Mouse (Mus musculus) midbrain, embryonic 12.5 days (tissue): ENCODE measurements around the gene Tekt3. TPM values are rescaled to one million over a fixed set of nuclear protein-coding genes. Genes with fewer than 3 reads are reported as not detected.

ENCODE experiments used
- ATAC-seq: fragments of 200-750 bp; cut with Nextera tagmentation; 2 replicates; pipeline ENCODE4 v1.8.0; 2017; ENCODE audit warnings: low read depth, moderate TSS enrichment, moderate library complexity; ENCODE audit not compliant: low FRiP score
- H3K27ac ChIP-seq: fragments of 300-500 bp; sonication (generic); replicated peaks from 2 replicates; pipeline ENCODE4 v1.5.1; 2016; ENCODE audit warnings: mild to moderate bottlenecking
- H3K27me3 ChIP-seq: fragments of 300-500 bp; sonication (generic); 2 replicates; pipeline ENCODE4 v1.6.1; 2016; ENCODE audit warnings: mild to moderate bottlenecking
- H3K36me3 ChIP-seq: fragments of 300-500 bp; sonication (generic); 2 replicates; pipeline ENCODE4 v1.6.1; 2016
- H3K4me1 ChIP-seq: fragments of 300-500 bp; sonication (generic); 2 replicates; pipeline ENCODE4 v1.6.1; 2016
- H3K4me2 ChIP-seq: fragments of 300-500 bp; sonication (generic); replicated peaks from 2 replicates; pipeline ENCODE4 v1.6.1; 2016; ENCODE audit warnings: mild to moderate bottlenecking, moderate library complexity
- H3K4me3 ChIP-seq: fragments of 300-500 bp; sonication (generic); 2 replicates; pipeline ENCODE4 v1.5.1; 2016; ENCODE audit warnings: mild to moderate bottlenecking
- H3K9ac ChIP-seq: fragments of 300-500 bp; sonication (generic); replicated peaks from 2 replicates; pipeline ENCODE4 v1.6.1; 2016; ENCODE audit warnings: mild to moderate bottlenecking, moderate library complexity
- H3K9me3 ChIP-seq: fragments of 300-500 bp; sonication (generic); 2 replicates; pipeline ENCODE4 v1.6.1; 2016; ENCODE audit warnings: mild to moderate bottlenecking
- WGBS: fragments of 180-500 bp; shearing (Covaris S2); methylation state at CpG from one replicate; pipeline ENCODE4 v1.1.7; 2016; 5-methylcytosine and 5-hydroxymethylcytosine counted together
- polyA plus RNA-seq: library from polyadenylated mRNA; unstranded; fragments of >200 nt; fragmentation: Nextera tagmentation; extraction: Ambion mirVana; gene quantifications from 2 replicates; pipeline ENCODE4 v1.2.1, GENCODE M21; 2016

Tekt3 gene
- polyA plus RNA-seq, 1 experiment from 2014 or later, result not detected

- 71% methylated on average over 9 of the region's 9 CpGs for WGBS
- Histone ChIP-seq H3K27me3 (peaks cover 69% of the 10 kb centered on the region), H3K4me3 (no peak overlapping the region)
These were observed 67.9 kb downstream of the Tekt3 start for GRCm38 (mm10) chr11:63129375-63129774.

GRCm38 (mm10) chr11:63129840-63130239 is 68.4 kb downstream of the Tekt3 start:
- H3K4me2 ChIP-seq, result no peak overlapping the region
- 71% methylated on average over 12 of the region's 12 CpGs for WGBS
- H3K4me1 ChIP-seq, result peaks cover 22% of the 10 kb centered on the region
- no peaks in the 10 kb centered on the region for H3K9me3 ChIP-seq
- peaks cover 74% of the 10 kb centered on the region for H3K27me3 ChIP-seq
- H3K9ac ChIP-seq, result no peak overlapping the region
- H3K4me3 ChIP-seq, result no peak overlapping the region
- H3K27ac ChIP-seq, result no peak overlapping the region
- no peak for ATAC-seq
- H3K36me3 ChIP-seq, result no peaks in the 10 kb centered on the region

More at GRCm38 (mm10) chr11:63129375-63129774, 67.9 kb downstream of the Tekt3 start:
- ATAC-seq, result no peak
- Histone ChIP-seq H3K4me1 (peaks cover 22% of the 10 kb centered on the region), H3K9me3 (no peaks in the 10 kb centered on the region), H3K4me2 (no peak overlapping the region), H3K36me3 (no peaks in the 10 kb centered on the region), H3K27ac (no peak overlapping the region), H3K9ac (no peak overlapping the region)

- no peaks in the 10 kb centered on the region for H3K9me3 ChIP-seq
- H3K27ac ChIP-seq, result no peak overlapping the region
- 58% methylated on average over 8 of the region's 8 CpGs for WGBS
- 0 out of 2 replicates have a peak overlapping the region, but pooled peaks have one; percentile 91 for H3K4me2 ChIP-seq
- peaks cover 22% of the 10 kb centered on the region for H3K4me1 ChIP-seq
- no peak overlapping the region for H3K4me3 ChIP-seq
- no peak overlapping the region for H3K9ac ChIP-seq
- no peaks in the 10 kb centered on the region for H3K36me3 ChIP-seq
- H3K27me3 ChIP-seq, result peaks cover 78% of the 10 kb centered on the region
- ATAC-seq, result no peak
These were observed 69.0 kb downstream of the Tekt3 start for GRCm38 (mm10) chr11:63130497-63130896.

- Histone ChIP-seq H3K9me3 (no peaks in the 10 kb centered on the region), H3K27me3 (peaks cover 78% of the 10 kb centered on the region), H3K9ac (no peak overlapping the region; the same call in 1 of the 2 replicates), H3K36me3 (no peaks in the 10 kb centered on the region), H3K27ac (no peak overlapping the region), H3K4me2 (peak overlapping the region; percentile 91), H3K4me3 (peak overlapping the region; percentile 53), H3K4me1 (peaks cover 22% of the 10 kb centered on the region)
- ATAC-seq, result no peak
- whole genome bisulfite sequencing, result 4% methylated on average over 33 of the region's 33 CpGs
These were observed 69.7 kb downstream of the Tekt3 start for GRCm38 (mm10) chr11:63131001-63131692.

- ATAC-seq, result no peak
- Histone ChIP-seq H3K4me2 (peak overlapping the region; percentile 91), H3K27me3 (peaks cover 78% of the 10 kb centered on the region), H3K27ac (no peak overlapping the region), H3K4me1 (peaks cover 22% of the 10 kb centered on the region), H3K4me3 (peak overlapping the region; percentile 53), H3K9ac (no peak overlapping the region; the same call in 1 of the 2 replicates), H3K9me3 (no peaks in the 10 kb centered on the region), H3K36me3 (no peaks in the 10 kb centered on the region)
- WGBS, result 6% methylated on average over 11 of the region's 11 CpGs
These were observed 70.2 kb downstream of the Tekt3 start for GRCm38 (mm10) chr11:63131693-63132040.

- Histone ChIP-seq H3K36me3 (no peaks in the 10 kb centered on the region), H3K4me3 (peak overlapping the region; percentile 53), H3K27me3 (peaks cover 81% of the 10 kb centered on the region), H3K27ac (peak overlapping the region; percentile 35; the same call in 1 of the 2 replicates), H3K4me1 (peaks cover 22% of the 10 kb centered on the region), H3K9me3 (no peaks in the 10 kb centered on the region), H3K4me2 (peak overlapping the region; percentile 91), H3K9ac (peak overlapping the region; percentile 54)
- ATAC-seq, result no peak
- 1% methylated on average over 11 of the region's 11 CpGs for WGBS
These were observed 70.7 kb downstream of the Tekt3 start for GRCm38 (mm10) chr11:63132151-63132500.

GRCm38 (mm10) chr11:63132501-63133435 is 71.3 kb downstream of the Tekt3 start:
- peak overlapping the region; percentile 35 for H3K27ac ChIP-seq
- no peaks in the 10 kb centered on the region for H3K36me3 ChIP-seq
- ATAC-seq, result peak; percentile 38; the same call in 1 of the 2 replicates
- H3K4me3 ChIP-seq, result peak overlapping the region; percentile 53
- H3K4me2 ChIP-seq, result peak overlapping the region; percentile 91
- H3K9me3 ChIP-seq, result no peaks in the 10 kb centered on the region
- peaks cover 78% of the 10 kb centered on the region for H3K27me3 ChIP-seq
- H3K9ac ChIP-seq, result peak overlapping the region; percentile 54
- peaks cover 22% of the 10 kb centered on the region for H3K4me1 ChIP-seq
- WGBS, result under 1% methylated on average over 65 of the region's 66 CpGs

- Histone ChIP-seq H3K36me3 (no peaks in the 10 kb centered on the region), H3K27ac (no peak overlapping the region), H3K4me1 (peaks cover 22% of the 10 kb centered on the region), H3K4me2 (no peak overlapping the region), H3K27me3 (peaks cover 66% of the 10 kb centered on the region), H3K9ac (no peak overlapping the region), H3K4me3 (no peak overlapping the region), H3K9me3 (no peaks in the 10 kb centered on the region)
- ATAC-seq, result no peak
- 89% methylated on average over 5 of the region's 5 CpGs for WGBS
These were observed 72.6 kb downstream of the Tekt3 start for GRCm38 (mm10) chr11:63134021-63134420.

GRCm38 (mm10) chr11:63134742-63135482 is 73.5 kb downstream of the Tekt3 start:
- peaks cover 22% of the 10 kb centered on the region for H3K4me1 ChIP-seq
- 74% methylated on average over 15 of the region's 15 CpGs for WGBS
- H3K36me3 ChIP-seq, result no peaks in the 10 kb centered on the region
- no peak for ATAC-seq
- no peak overlapping the region for H3K4me3 ChIP-seq
- no peaks in the 10 kb centered on the region for H3K9me3 ChIP-seq
- H3K9ac ChIP-seq, result no peak overlapping the region
- no peak overlapping the region for H3K4me2 ChIP-seq
- H3K27ac ChIP-seq, result no peak overlapping the region
- peaks cover 57% of the 10 kb centered on the region for H3K27me3 ChIP-seq

GRCm38 (mm10) chr11:63135622-63136021 is 74.2 kb downstream of the Tekt3 start:
- H3K27ac ChIP-seq, result no peak overlapping the region

GRCm38 (mm10) chr11:63136205-63136604 is 74.8 kb downstream of the Tekt3 start:
- Histone ChIP-seq H3K36me3 (no peaks in the 10 kb centered on the region), H3K9me3 (no peaks in the 10 kb centered on the region), H3K4me1 (peaks cover 19% of the 10 kb centered on the region), H3K4me2 (no peak overlapping the region), H3K27me3 (peaks cover 44% of the 10 kb centered on the region), H3K27ac (no peak overlapping the region), H3K4me3 (no peak overlapping the region), H3K9ac (no peak overlapping the region)
- ATAC-seq, result no peak
- 83% methylated on average over 6 of the region's 6 CpGs for WGBS

More at GRCm38 (mm10) chr11:63135622-63136021, 74.2 kb downstream of the Tekt3 start:
- Histone ChIP-seq H3K4me3 (no peak overlapping the region), H3K36me3 (no peaks in the 10 kb centered on the region), H3K9ac (no peak overlapping the region), H3K4me1 (peaks cover 22% of the 10 kb centered on the region), H3K4me2 (no peak overlapping the region), H3K27me3 (peaks cover 50% of the 10 kb centered on the region), H3K9me3 (no peaks in the 10 kb centered on the region)
- 4% methylated on average over 8 of the region's 8 CpGs for WGBS
- peak; percentile 58; the same call in 1 of the 2 replicates for ATAC-seq
